Mouse (Mus musculus) heart, adult 10 weeks (tissue): ENCODE measurements around the gene Surf4. TPM values are rescaled to one million over a fixed set of nuclear protein-coding genes. Genes with fewer than 3 reads are reported as not detected.

Source experiments
- polyA plus RNA-seq: library from polyadenylated mRNA; stranded (reverse); fragments of 350-450 nt; fragmentation: Illumina TruSeq; extraction: RNeasy Lipid Tissue Mini Kit (QIAGEN cat#74804); gene quantifications from one replicate; pipeline ENCODE4 v1.2.3, GENCODE M21; 2014; ENCODE audit warnings: low read depth, low replicate concordance

Gene Surf4
- 89.7 TPM for polyA plus RNA-seq

GRCm38 (mm10) chr2:26933304-26934055 is at the start of gene Surf4, which contains the start of gene Stkld1:
TSS of gene Surf4 (minus strand) at chr2:26933928.
TSS of gene Stkld1 (plus strand) at chr2:26934047.

GRCm38 (mm10) chr2:26973116-26973515 is 39.4 kb upstream of the Surf4 start, which contains the start of gene Adamts13:
TSS of gene Adamts13 (plus strand) at chr2:26973416.

GRCm38 (mm10) chr2:26963923-26964723 is 30.4 kb upstream of the Surf4 start, which contains the start of gene Rexo4:
TSS of gene Rexo4 (minus strand) at chr2:26964386.

GRCm38 (mm10) chr2:26915927-26916728 is 17.6 kb downstream of the Surf4 start, which contains the start of the genes Surf2 and Surf1:
TSS of gene Surf2 (plus strand) at chr2:26916367.
TSS of gene Surf1 (minus strand) at chr2:26916530.

GRCm38 (mm10) chr2:26910124-26910993 is 23.4 kb downstream of the Surf4 start, which contains the start of the genes Med22 and Rpl7a:
TSS of gene Med22 (minus strand) at chr2:26910677.
TSS of gene Rpl7a (plus strand) at chr2:26910764.

GRCm38 (mm10) chr2:26902467-26903220 is 31.1 kb downstream of the Surf4 start, which contains the start of gene Surf6:
TSS of gene Surf6 (minus strand) at chr2:26902879.

Other genes with a start within 250 kb of the Surf4 start
- gene Abo, start 68.9 kb downstream of the Surf4 start, polyA plus RNA-seq: not detected
- 11.8 TPM for gene Surf6, start 31.0 kb downstream of the Surf4 start, polyA plus RNA-seq
- 28.6 TPM for gene Med22, start 23.3 kb downstream of the Surf4 start, polyA plus RNA-seq
- gene Rpl7a, start 23.2 kb downstream of the Surf4 start, polyA plus RNA-seq: 813 TPM
- gene Surf2, start 17.6 kb downstream of the Surf4 start, polyA plus RNA-seq: 33.6 TPM
- gene Surf1, start 17.4 kb downstream of the Surf4 start, polyA plus RNA-seq: 65.6 TPM
- gene Stkld1, start 119 bp upstream of the Surf4 start, polyA plus RNA-seq: not detected
- 19.7 TPM for gene Rexo4, start 30.5 kb upstream of the Surf4 start, polyA plus RNA-seq
- 0.13 TPM for gene Adamts13, start 39.5 kb upstream of the Surf4 start, polyA plus RNA-seq
- 43.6 TPM for gene Cacfd1, start 76.0 kb upstream of the Surf4 start, polyA plus RNA-seq
- gene Slc2a6, start 94.1 kb upstream of the Surf4 start, polyA plus RNA-seq: 0.34 TPM
- not detected for gene Mymk, start 138.3 kb upstream of the Surf4 start, polyA plus RNA-seq
- 19.6 TPM for gene Adamtsl2, start 145.5 kb upstream of the Surf4 start, polyA plus RNA-seq
- gene Fam163b, start 208.6 kb upstream of the Surf4 start, polyA plus RNA-seq: 0.47 TPM
- gene Dbh, start 231.3 kb upstream of the Surf4 start, polyA plus RNA-seq: 2.9 TPM